Mouse (Mus musculus): ENCODE data around the gene Tenm2. TPM values are rescaled to one million over a fixed set of nuclear protein-coding genes. Genes with fewer than 3 reads are reported as not detected.

Gene Tenm2
- polyA plus RNA-seq, 1 experiment from 2014 or later: 5.5 TPM

DNA sequence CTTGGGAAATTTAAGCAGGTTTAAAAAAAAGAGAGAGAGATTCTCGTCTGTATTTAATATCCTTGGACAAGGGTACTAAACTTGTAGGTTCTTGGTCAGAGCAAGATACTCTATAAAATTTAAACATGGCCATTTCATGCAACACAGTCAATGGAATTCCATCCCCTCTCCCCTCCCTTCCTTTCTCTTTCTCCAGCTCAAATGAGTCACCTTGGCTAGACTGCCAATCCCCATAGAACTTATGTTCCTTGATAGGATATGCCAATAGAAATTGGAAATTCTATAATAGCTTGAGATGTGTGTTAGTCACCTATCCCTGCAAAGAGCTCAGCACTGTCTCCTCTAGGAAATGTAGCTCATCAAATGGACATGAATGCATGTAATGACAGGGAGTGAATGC is 1031.9 kb downstream of the Tenm2 start:
- WGBS: 49% methylated on average over 1 of the region's 1 CpGs
- Histone ChIP-seq H3K27me3 (no peaks in the 10 kb centered on the region), H3K27ac (replicated peaks) (no peak overlapping the region), H3K36me3 (no peaks in the 10 kb centered on the region), H3K9me3 (replicated peaks) (no peaks in the 10 kb centered on the region), H3K4me3 (replicated peaks) (no peak overlapping the region), H3K4me2 (replicated peaks) (no peak overlapping the region), H3K9ac (no peak overlapping the region), H3K4me1 (no peaks in the 10 kb centered on the region)
- no peak for ATAC-seq (ENCODE audit: insufficient number of reproducible peaks, low FRiP score, low TSS enrichment, low read depth)

DNA sequence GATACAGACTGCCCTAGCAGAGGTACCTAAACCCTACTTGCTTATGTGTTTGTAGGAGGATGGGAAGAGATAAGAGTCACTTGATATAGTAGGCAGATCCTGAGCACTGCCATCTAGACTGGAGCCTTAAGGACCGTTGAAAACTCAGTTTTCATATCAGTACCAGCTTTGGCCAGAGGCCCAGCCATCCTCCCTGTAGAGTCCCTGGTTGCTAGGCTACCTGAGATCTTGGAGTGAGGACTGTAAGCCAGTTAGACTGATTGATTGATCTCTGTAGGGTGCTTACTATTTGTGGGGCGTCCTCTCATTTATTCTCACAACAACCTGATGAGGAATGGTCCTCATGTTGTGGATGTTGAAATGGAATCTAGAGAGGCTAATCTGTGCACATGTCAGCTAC is 1041.4 kb downstream of the Tenm2 start:
- no peak overlapping the region for H3K4me2 ChIP-seq (replicated peaks)
- ATAC-seq (ENCODE audit: insufficient number of reproducible peaks, low FRiP score, low TSS enrichment, low read depth): no peak

DNA sequence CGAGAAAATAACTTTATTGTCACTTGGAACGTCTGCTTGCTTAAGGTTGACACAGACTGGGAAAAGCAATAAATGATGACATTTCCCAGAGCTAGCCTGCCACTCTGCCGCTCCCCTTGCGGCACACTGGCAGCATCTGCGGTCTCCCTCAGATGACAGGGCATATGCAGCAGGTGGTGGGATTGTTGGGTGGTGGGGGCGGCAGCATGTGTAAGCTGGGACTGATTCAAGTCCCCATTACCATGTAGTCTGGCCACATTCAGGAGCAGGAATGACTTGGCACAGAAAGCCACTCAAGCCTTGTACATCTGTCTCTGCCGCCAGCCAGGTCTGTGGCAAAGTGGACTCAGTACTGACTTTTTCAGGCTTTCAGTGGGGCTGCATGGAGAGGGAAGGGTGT is 1059.7 kb downstream of the Tenm2 start:
- no peak overlapping the region for H3K9ac ChIP-seq
- no peak overlapping the region for H3K4me3 ChIP-seq (replicated peaks)
- H3K36me3 ChIP-seq: no peaks in the 10 kb centered on the region
- 78% methylated on average over 7 of the region's 7 CpGs for WGBS
- no peak overlapping the region for H3K4me2 ChIP-seq (replicated peaks)
- H3K4me1 ChIP-seq: 0 out of 2 replicates have a peak, but pooled peaks cover 5% of the 10 kb centered on the region
- ATAC-seq (ENCODE audit: insufficient number of reproducible peaks, low FRiP score, low TSS enrichment, low read depth): no peak; the same call in 1 of the 2 replicates
- H3K27me3 ChIP-seq: no peaks in the 10 kb centered on the region
- no peak overlapping the region for H3K27ac ChIP-seq (replicated peaks)
- no peaks in the 10 kb centered on the region for H3K9me3 ChIP-seq (replicated peaks)

More for the DNA sequence above, 1041.4 kb downstream of the Tenm2 start:
- WGBS: 68% methylated on average over 2 of the region's 2 CpGs
- Histone ChIP-seq H3K27ac (replicated peaks) (no peak overlapping the region), H3K36me3 (no peaks in the 10 kb centered on the region), H3K4me3 (replicated peaks) (no peak overlapping the region), H3K4me1 (no peaks in the 10 kb centered on the region), H3K9me3 (replicated peaks) (no peaks in the 10 kb centered on the region), H3K9ac (no peak overlapping the region), H3K27me3 (no peaks in the 10 kb centered on the region)

DNA sequence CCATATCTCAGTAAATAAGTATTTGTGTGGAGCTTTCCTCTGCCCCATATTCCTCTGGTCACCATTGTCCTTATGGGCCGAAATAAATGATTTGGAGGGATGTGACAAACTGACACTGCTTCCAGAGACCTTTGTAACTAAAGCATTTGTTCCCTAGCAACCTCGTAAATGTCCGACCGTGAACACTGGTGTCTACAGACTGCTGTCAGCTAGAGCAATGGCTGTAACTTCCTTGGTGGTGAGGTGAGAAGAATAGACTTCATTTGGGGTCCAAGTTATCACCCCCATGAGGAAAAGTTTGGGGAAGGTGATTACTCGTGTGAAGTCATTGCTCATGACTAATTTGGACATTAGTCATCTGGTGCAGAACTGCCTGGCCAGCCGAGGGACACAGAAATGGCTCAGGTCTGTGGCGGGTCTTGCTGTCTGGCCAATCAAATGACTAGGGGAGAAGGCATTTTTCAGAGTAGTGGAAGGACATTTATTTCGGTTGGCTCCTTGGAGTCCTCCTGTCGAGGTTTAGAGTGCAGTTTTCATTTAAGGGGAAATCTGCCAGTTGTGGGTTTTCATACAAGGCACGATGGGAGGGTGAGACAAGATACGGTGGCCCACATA is 1062.6 kb downstream of the Tenm2 start:
- no peak overlapping the region for H3K4me3 ChIP-seq (replicated peaks)
- no peak for ATAC-seq (ENCODE audit: insufficient number of reproducible peaks, low FRiP score, low TSS enrichment, low read depth)
- no peaks in the 10 kb centered on the region for H3K27me3 ChIP-seq
- no peak overlapping the region for H3K27ac ChIP-seq (replicated peaks)
- H3K4me2 ChIP-seq (replicated peaks): no peak overlapping the region
- H3K9ac ChIP-seq: no peak overlapping the region
- WGBS: 87% methylated on average over 11 of the region's 11 CpGs
- no peaks in the 10 kb centered on the region for H3K9me3 ChIP-seq (replicated peaks)
- no peaks in the 10 kb centered on the region for H3K36me3 ChIP-seq
- 0 out of 2 replicates have a peak, but pooled peaks cover 11% of the 10 kb centered on the region for H3K4me1 ChIP-seq

DNA sequence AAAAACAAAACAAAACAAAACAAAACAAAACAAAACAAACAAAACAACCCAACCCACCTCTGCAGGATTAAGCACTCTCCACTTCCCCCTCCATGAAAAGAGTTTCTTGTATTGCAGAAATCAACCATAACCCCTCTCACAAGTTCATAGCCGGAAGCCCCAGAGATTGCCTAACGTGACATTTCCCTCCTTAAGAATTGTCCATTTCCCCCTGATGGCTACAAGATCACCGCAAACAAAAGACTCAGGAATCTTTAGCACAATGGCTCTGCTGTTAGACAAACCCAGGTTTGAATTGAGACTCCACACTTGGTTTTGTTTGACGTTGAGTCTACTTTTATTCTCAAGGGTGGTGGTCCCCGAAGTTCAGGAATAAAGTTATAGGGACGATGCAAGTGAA is 1063.2 kb downstream of the Tenm2 start:
- Histone ChIP-seq H3K27ac (replicated peaks) (no peak overlapping the region), H3K36me3 (no peaks in the 10 kb centered on the region), H3K4me3 (replicated peaks) (no peak overlapping the region), H3K9ac (no peak overlapping the region), H3K27me3 (no peaks in the 10 kb centered on the region), H3K9me3 (replicated peaks) (no peaks in the 10 kb centered on the region), H3K4me2 (replicated peaks) (no peak overlapping the region), H3K4me1 (0 out of 2 replicates have a peak, but pooled peaks cover 11% of the 10 kb centered on the region)
- no peak for ATAC-seq (ENCODE audit: insufficient number of reproducible peaks, low FRiP score, low TSS enrichment, low read depth)
- 76% methylated on average over 6 of the region's 6 CpGs for WGBS

DNA sequence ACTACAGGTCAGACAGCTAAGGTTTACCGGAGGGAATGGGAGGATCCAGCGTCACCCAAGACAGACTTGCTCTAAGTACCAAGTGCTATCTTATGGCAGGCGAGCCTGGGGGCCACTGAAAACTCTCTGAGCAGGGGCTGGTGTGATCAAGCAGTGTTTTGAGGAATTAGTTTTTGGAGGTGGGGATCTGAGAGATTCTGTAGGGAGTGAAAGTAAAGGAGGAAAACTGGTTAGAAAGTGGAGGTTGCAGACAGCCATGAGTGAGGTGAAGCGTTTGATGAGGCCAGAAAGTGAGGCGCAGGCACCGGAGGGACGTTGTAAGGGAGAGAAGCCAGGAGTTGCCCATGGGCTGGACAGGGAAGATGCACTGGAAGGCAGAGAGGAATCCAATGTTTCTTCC is 1063.8 kb downstream of the Tenm2 start:
- no peak for ATAC-seq (ENCODE audit: insufficient number of reproducible peaks, low FRiP score, low TSS enrichment, low read depth)
- no peaks in the 10 kb centered on the region for H3K9me3 ChIP-seq (replicated peaks)
- no peaks in the 10 kb centered on the region for H3K36me3 ChIP-seq
- H3K4me2 ChIP-seq (replicated peaks): no peak overlapping the region
- H3K27me3 ChIP-seq: no peaks in the 10 kb centered on the region
- no peak overlapping the region for H3K4me3 ChIP-seq (replicated peaks)
- 87% methylated on average over 7 of the region's 7 CpGs for WGBS
- H3K4me1 ChIP-seq: 0 out of 2 replicates have a peak, but pooled peaks cover 11% of the 10 kb centered on the region
- H3K27ac ChIP-seq (replicated peaks): no peak overlapping the region
- no peak overlapping the region for H3K9ac ChIP-seq

DNA sequence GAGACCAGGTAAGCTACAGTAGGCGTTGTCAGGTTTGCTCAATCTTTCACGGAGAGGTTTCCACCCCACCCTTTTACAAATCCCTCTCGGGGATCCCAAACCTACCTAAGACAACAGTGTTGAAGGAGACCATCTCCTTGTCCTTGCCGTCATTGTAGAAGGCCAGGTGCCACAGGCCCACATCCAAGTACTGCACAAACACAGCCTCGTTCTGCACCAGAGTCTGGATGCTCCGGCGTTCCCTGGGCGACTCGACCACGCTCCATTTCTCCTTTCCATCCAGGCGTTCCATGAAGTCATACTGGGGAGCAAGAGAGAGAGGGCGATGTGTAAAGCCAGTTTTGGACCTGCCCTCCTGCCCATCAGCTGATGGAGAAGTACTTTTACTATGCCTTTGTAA is 1064.5 kb downstream of the Tenm2 start:
- no peak overlapping the region for H3K27ac ChIP-seq (replicated peaks)
- H3K36me3 ChIP-seq: no peaks in the 10 kb centered on the region
- 93% methylated on average over 12 of the region's 12 CpGs for WGBS
- no peaks in the 10 kb centered on the region for H3K27me3 ChIP-seq
- H3K4me2 ChIP-seq (replicated peaks): no peak overlapping the region
- H3K4me1 ChIP-seq: 0 out of 2 replicates have a peak, but pooled peaks cover 11% of the 10 kb centered on the region
- no peak overlapping the region for H3K4me3 ChIP-seq (replicated peaks)
- ATAC-seq (ENCODE audit: insufficient number of reproducible peaks, low FRiP score, low TSS enrichment, low read depth): no peak
- no peak overlapping the region for H3K9ac ChIP-seq
- H3K9me3 ChIP-seq (replicated peaks): no peaks in the 10 kb centered on the region

DNA sequence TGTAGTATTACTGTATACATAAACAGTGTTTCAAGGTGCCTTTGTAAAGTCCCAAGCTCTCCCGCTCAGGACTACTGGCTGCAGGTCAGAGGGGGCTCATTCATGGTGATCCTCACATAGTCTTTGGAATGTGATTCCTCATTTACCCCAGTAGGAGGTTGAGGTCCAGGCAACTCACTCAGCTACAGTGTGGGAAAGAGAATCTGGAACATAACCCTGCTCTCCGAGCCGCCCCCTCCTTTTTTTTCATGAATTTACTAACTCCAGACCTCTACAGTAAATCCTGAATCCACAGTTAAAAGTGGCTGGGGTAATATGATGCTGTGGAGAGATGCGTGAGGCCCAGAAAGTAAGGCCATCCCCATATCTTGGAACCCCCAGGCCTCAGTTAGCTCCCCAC is 1066.0 kb downstream of the Tenm2 start:
- no peak overlapping the region for H3K27ac ChIP-seq (replicated peaks)
- no peak for ATAC-seq (ENCODE audit: insufficient number of reproducible peaks, low FRiP score, low TSS enrichment, low read depth)
- WGBS: 66% methylated on average over 4 of the region's 4 CpGs
- H3K4me2 ChIP-seq (replicated peaks): no peak overlapping the region
- no peak overlapping the region for H3K9ac ChIP-seq
- no peaks in the 10 kb centered on the region for H3K9me3 ChIP-seq (replicated peaks)
- H3K36me3 ChIP-seq: no peaks in the 10 kb centered on the region
- H3K4me1 ChIP-seq: 0 out of 2 replicates have a peak, but pooled peaks cover 6% of the 10 kb centered on the region
- no peaks in the 10 kb centered on the region for H3K27me3 ChIP-seq
- no peak overlapping the region for H3K4me3 ChIP-seq (replicated peaks)

DNA sequence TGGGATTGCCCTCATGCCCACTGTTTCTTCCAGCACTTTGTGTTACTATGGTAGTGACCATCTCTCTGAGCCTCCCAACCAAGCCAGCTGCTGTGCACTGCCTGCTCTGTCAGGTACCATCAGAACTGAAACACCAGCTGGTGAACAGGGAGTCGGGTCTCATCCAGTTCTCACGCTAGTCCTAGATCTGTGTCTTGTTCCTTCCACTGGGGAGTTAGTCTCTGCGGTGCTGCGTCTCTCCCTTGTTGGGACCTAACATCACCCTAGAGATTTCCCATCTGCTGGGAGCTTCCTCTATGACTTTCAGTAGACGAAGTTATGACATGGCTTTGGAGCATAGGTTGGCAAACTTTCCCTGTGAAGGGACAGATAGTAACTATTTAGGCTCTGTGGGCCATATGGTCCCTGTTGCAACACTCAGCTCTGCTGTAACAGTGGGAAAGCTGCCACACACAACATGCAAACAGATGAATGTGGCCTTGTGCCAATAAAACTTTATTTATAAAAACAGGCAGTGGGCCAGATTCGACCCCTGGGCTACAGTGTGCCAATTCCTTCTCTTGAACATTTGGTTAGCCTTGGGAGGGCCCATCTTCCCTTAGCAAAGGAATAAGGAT is 1066.7 kb downstream of the Tenm2 start:
- ATAC-seq (ENCODE audit: insufficient number of reproducible peaks, low FRiP score, low TSS enrichment, low read depth): no peak
- H3K36me3 ChIP-seq: no peaks in the 10 kb centered on the region
- no peak overlapping the region for H3K4me3 ChIP-seq (replicated peaks)
- no peak overlapping the region for H3K9ac ChIP-seq
- H3K4me1 ChIP-seq: 0 out of 2 replicates have a peak, but pooled peaks cover 6% of the 10 kb centered on the region
- WGBS: 71% methylated on average over 6 of the region's 6 CpGs
- no peak overlapping the region for H3K4me2 ChIP-seq (replicated peaks)
- H3K27me3 ChIP-seq: no peaks in the 10 kb centered on the region
- H3K9me3 ChIP-seq (replicated peaks): no peaks in the 10 kb centered on the region
- H3K27ac ChIP-seq (replicated peaks): no peak overlapping the region

DNA sequence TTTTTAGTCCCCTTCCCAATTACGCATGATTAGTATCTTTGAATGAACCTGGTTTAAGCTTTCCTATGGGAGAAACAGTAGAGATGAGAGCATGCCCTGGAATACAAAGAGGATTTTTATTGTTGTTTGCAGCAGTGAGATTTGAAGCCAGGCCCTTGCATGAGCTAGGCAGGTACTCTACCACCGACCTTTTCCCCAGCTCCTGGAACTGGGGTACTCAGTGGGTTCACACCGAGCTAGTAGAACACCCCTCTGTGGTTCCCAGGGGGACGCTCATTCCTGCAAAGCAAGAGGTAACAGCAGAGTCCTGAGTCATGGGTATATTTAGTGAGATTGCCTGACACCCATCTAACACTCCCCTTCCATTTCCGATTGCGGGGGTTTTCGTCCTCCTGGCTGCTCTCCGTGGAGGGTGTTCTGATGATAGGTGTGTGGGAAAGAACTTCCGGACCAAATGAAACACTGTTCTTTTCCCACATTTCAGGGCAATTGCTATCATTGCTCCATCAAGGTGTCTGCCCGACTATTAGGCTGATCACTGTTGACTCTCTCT is 1067.9 kb downstream of the Tenm2 start:
- Histone ChIP-seq H3K4me2 (replicated peaks) (no peak overlapping the region), H3K4me3 (replicated peaks) (no peak overlapping the region), H3K27me3 (no peaks in the 10 kb centered on the region), H3K9me3 (replicated peaks) (no peaks in the 10 kb centered on the region), H3K4me1 (0 out of 2 replicates have a peak, but pooled peaks cover 6% of the 10 kb centered on the region), H3K9ac (no peak overlapping the region), H3K27ac (replicated peaks) (no peak overlapping the region), H3K36me3 (no peaks in the 10 kb centered on the region)
- ATAC-seq (ENCODE audit: insufficient number of reproducible peaks, low FRiP score, low TSS enrichment, low read depth): no peak
- WGBS: 89% methylated on average over 10 of the region's 10 CpGs

DNA sequence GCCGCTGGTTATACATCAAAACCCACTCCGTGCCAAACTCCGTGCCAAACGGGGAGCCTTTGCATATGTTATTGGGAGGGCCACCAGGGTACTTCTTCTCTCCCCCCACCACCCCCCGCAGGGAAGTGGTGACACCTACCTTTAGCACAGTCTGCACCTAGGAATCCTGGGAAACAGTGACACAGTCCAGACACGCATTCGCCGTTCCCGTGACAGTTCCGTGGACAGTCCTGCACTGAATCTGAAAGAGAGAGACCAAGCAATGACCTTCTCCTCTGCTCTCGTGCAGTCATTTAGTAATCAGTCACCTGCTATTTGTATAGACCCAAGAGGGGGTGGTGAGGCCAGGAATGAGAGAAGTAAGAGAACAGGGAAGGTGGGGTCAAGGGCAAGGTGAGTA is 1072.2 kb downstream of the Tenm2 start:
- ATAC-seq (ENCODE audit: insufficient number of reproducible peaks, low FRiP score, low TSS enrichment, low read depth): no peak
- Histone ChIP-seq H3K4me3 (replicated peaks) (no peak overlapping the region), H3K27ac (replicated peaks) (no peak overlapping the region), H3K9me3 (replicated peaks) (no peaks in the 10 kb centered on the region), H3K4me1 (no peaks in the 10 kb centered on the region), H3K4me2 (replicated peaks) (no peak overlapping the region), H3K36me3 (no peaks in the 10 kb centered on the region), H3K27me3 (no peaks in the 10 kb centered on the region), H3K9ac (no peak overlapping the region)
- WGBS: 89% methylated on average over 11 of the region's 11 CpGs
